Mouse (Mus musculus) MEL (cell line): ENCODE measurements around the gene Lrrk1. TPM values are rescaled to one million over a fixed set of nuclear protein-coding genes. Genes with fewer than 3 reads are reported as not detected.
A peak's percentile ranks its signal among the peaks of the same experiment; 100 is the strongest.

ENCODE experiments used
- DNase-seq: peaks from one replicate; pipeline ENCODE4 v3.0.0; 2011; ENCODE audit warnings: low read depth, low spot score
- H3K27ac ChIP-seq: 2 replicates; pipeline ENCODE4 v1.5.1; 2012; ENCODE audit warnings: low read depth, mild to moderate bottlenecking, control low read depth, low read length, moderate library complexity; ENCODE audit not compliant: control insufficient read depth
- H3K27me3 ChIP-seq, 2 experiments: fragments of 150-350 bp in 1 of 2; sonication (generic) in 1 of 2; 2 replicates each; pipeline ENCODE4 v1.6.1; 2012; ENCODE audit warnings: low read length in 2 of 2, mild to moderate bottlenecking in 2 of 2, improper control_type of control experiment in 1 of 2, moderate library complexity in 1 of 2; ENCODE audit not compliant: insufficient read depth in 2 of 2, control insufficient read depth in 1 of 2
- H3K36me3 ChIP-seq, 2 experiments: 2 replicates each; pipeline ENCODE4 v1.6.1; 2012 to 2014; ENCODE audit warnings: low read length in 2 of 2, improper control_type of control experiment in 1 of 2, inconsistent platforms in 1 of 2, mild to moderate bottlenecking in 1 of 2; ENCODE audit not compliant: insufficient read depth in 2 of 2, control insufficient read depth in 1 of 2
- H3K4me1 ChIP-seq, 2 experiments: fragments of 150-350 bp in 1 of 2; sonication (generic) in 1 of 2; 2 replicates each; pipeline ENCODE4 v1.6.1; 2012; ENCODE audit warnings: low read length in 2 of 2, improper control_type of control experiment in 1 of 2, mild to moderate bottlenecking in 1 of 2; ENCODE audit not compliant: insufficient read depth in 2 of 2, control insufficient read depth in 1 of 2
- H3K4me3 ChIP-seq, 2 experiments: fragments of 150-350 bp in 1 of 2; sonication (generic) in 1 of 2; 2 replicates each; pipeline ENCODE4 v1.5.1; 2012; ENCODE audit warnings: low read depth in 2 of 2, low read length in 2 of 2, mild to moderate bottlenecking in 2 of 2, moderate library complexity in 2 of 2, control low read depth in 1 of 2, improper control_type of control experiment in 1 of 2; ENCODE audit not compliant: control insufficient read depth in 1 of 2, insufficient read depth in 1 of 2
- H3K79me2 ChIP-seq: 2 replicates; pipeline ENCODE4 v1.6.1; 2012; ENCODE audit warnings: mild to moderate bottlenecking, low read length, moderate library complexity; ENCODE audit not compliant: control insufficient read depth, poor library complexity, insufficient read depth
- H3K9ac ChIP-seq: 2 replicates; pipeline ENCODE4 v1.6.1; 2012; ENCODE audit warnings: low read depth, mild to moderate bottlenecking, control low read depth, low read length, moderate library complexity; ENCODE audit not compliant: control insufficient read depth, poor library complexity, severe bottlenecking
- H3K9me3 ChIP-seq: fragments of 150-350 bp; sonication (generic); replicated peaks from 2 replicates; pipeline ENCODE4 v1.6.1; 2012; ENCODE audit warnings: mild to moderate bottlenecking, low read length, improper control_type of control experiment, moderate library complexity; ENCODE audit not compliant: insufficient read depth
- CHD2 ChIP-seq: IDR thresholded peaks from 2 replicates; pipeline ENCODE4 v1.6.1; 2011; ENCODE audit warnings: low read length, improper control_type of control experiment
- CTCF ChIP-seq, 3 experiments: IDR thresholded peaks in 2 of 3; conservative IDR thresholded peaks in 1 of 3; 2 replicates each; pipeline ENCODE4 v1.5.1; 2011 to 2012; ENCODE audit warnings: low read length in 3 of 3, low read depth in 2 of 3, mild to moderate bottlenecking in 2 of 3, improper control_type of control experiment in 1 of 3, inconsistent platforms in 1 of 3, mixed read lengths in 1 of 3, moderate library complexity in 1 of 3; ENCODE audit not compliant: control insufficient read depth in 1 of 3, insufficient read depth in 1 of 3, poor library complexity in 1 of 3, severe bottlenecking in 1 of 3
- JUND ChIP-seq: IDR thresholded peaks from 2 replicates; pipeline ENCODE4 v1.6.1; 2011; ENCODE audit warnings: low read depth, mild to moderate bottlenecking, improper control_type of control experiment, low read length
- MAZ ChIP-seq: IDR thresholded peaks from 2 replicates; pipeline ENCODE4 v1.6.1; 2012; ENCODE audit warnings: low read depth, mild to moderate bottlenecking, inconsistent platforms, low read length, improper control_type of control experiment
- POLR2A ChIP-seq, 2 experiments: IDR thresholded peaks; 2 replicates each; pipeline ENCODE4 v1.6.1; 2011 to 2012; ENCODE audit warnings: low read length in 2 of 2, mild to moderate bottlenecking in 2 of 2, control low read depth in 1 of 2, improper control_type of control experiment in 1 of 2, low read depth in 1 of 2, moderate library complexity in 1 of 2; ENCODE audit not compliant: control insufficient read depth in 1 of 2, insufficient read depth in 1 of 2, poor library complexity in 1 of 2
- POLR2AphosphoS5 ChIP-seq: IDR thresholded peaks from 2 replicates; pipeline ENCODE4 v1.6.1; 2012; ENCODE audit warnings: low read depth, borderline replicate concordance, mild to moderate bottlenecking, inconsistent platforms, low read length, moderate library complexity, mixed read lengths
- SIN3A ChIP-seq: IDR thresholded peaks from 2 replicates; pipeline ENCODE4 v1.6.1; 2012; ENCODE audit warnings: low read length, improper control_type of control experiment, inconsistent platforms
- USF1 ChIP-seq: IDR thresholded peaks from 2 replicates; pipeline ENCODE4 v1.6.1; 2014; ENCODE audit warnings: low read depth, mild to moderate bottlenecking, inconsistent platforms, low read length, improper control_type of control experiment, moderate library complexity
- polyA plus RNA-seq, 2 experiments: library from polyadenylated mRNA; stranded (reverse) in 1 of 2; unstranded in 1 of 2; fragments of >175 nt in 1 of 2; fragments of >200 nt in 1 of 2; gene quantifications; 2 replicates each; pipeline versions ENCODE4 v1.2.1 to v1.2.4; 2012; ENCODE audit warnings: low replicate concordance in 2 of 2, low read depth in 1 of 2; ENCODE audit not compliant: insufficient read length in 2 of 2, insufficient read depth in 1 of 2, missing spikeins in 1 of 2
- total RNA-seq: library from RNA; depleted of rRNA; stranded (reverse); fragments of 300-350 nt; gene quantifications from 2 replicates; pipeline ENCODE4 v1.2.3, GENCODE M21; 2012

Gene Lrrk1
- total and polyA plus RNA-seq, 3 experiments: 9.1 to 19.1 TPM; not detected in 1

GRCm38 (mm10) chr7:66323252-66324015 is 64.7 kb downstream of the Lrrk1 start:
- no peak for DNase-seq
- Histone ChIP-seq H3K9me3 (no peaks in the 10 kb centered on the region), H3K4me1 (no peaks in the 10 kb centered on the region), H3K9ac (no peak overlapping the region), H3K4me3 (no peak overlapping the region), H3K27me3 (no peaks in the 10 kb centered on the region), H3K79me2 (no peaks in the 10 kb centered on the region), H3K27ac (no peak overlapping the region), H3K36me3 (no peaks in the 10 kb centered on the region; a peak in 2 of 4 replicates)
- TF ChIP-seq MAZ (no peak), CTCF (IDR thresholded peaks at IDR 0.05 in 2 of 3, conservative IDR thresholded peaks at IDR 0.05 in 1 of 3; ENCODE audit: control insufficient read depth in 1 of 3, insufficient read depth in 1 of 3, low read depth in 2 of 3, low read length in 3 of 3, poor library complexity in 1 of 3, severe bottlenecking in 1 of 3) (no peak)

DNA sequence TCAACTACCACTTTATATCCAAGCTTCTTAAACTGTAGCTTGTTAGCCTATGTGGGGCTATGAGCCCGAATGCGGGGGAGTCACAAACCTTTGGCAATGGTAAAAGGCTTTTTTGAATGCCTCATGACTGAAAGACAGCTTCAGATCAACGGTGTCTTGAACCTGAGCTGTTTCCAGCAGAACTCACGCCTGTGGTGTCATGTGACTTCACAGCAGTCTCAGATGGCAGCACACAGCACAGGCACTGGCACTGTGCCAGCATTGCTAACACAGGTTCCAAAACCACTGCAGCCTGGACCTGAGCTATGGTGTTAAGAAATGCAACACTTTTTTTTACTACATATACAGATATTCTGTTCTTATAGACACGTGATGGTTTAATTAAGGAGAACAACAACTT is 67.2 kb downstream of the Lrrk1 start:
- Histone ChIP-seq H3K79me2 (no peaks in the 10 kb centered on the region), H3K4me1 (no peaks in the 10 kb centered on the region), H3K36me3 (no peaks in the 10 kb centered on the region; a peak in 2 of 4 replicates), H3K27ac (no peak overlapping the region), H3K9me3 (no peaks in the 10 kb centered on the region), H3K27me3 (no peaks in the 10 kb centered on the region), H3K4me3 (no peak overlapping the region), H3K9ac (no peak overlapping the region)
- TF ChIP-seq USF1 (peak; percentile 30; the same call in 1 of the 2 replicates), POLR2AphosphoS5 (no peak), CHD2 (no peak), JUND (no peak)
- peak; percentile 22 for DNase-seq

DNA sequence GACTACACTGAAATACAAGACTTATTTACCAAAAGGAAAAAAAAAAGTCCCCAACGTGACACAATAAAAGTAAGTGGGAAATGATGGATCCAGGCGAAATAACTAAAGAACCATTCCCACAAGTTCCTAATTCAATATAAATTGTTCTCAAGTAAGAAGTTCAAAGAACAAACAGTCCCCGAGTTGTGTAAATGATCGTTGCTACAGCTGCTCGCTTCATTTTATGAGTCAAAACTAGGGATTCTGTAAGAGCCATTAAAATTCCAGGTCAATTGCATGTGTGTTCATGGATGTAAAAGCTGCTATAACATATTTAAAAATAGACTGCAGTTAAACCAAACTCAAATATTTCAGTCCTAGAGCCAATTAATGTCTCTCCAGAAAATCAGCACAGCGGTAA is 70.0 kb downstream of the Lrrk1 start:
- TF ChIP-seq POLR2A (IDR thresholded peaks at IDR 0.05; ENCODE audit: control insufficient read depth in 1 of 2, insufficient read depth in 1 of 2, low read depth in 1 of 2, low read length in 2 of 2, poor library complexity in 1 of 2): no peak
- no peak for TF ChIP-seq SIN3A
- TF ChIP-seq, all 39 proteins: peak for 0
- no peaks in the 10 kb centered on the region for H3K79me2 ChIP-seq

More for the DNA sequence above, 70.0 kb downstream of the Lrrk1 start:
- Histone ChIP-seq H3K36me3 (no peaks in the 10 kb centered on the region; a peak in 2 of 4 replicates), H3K4me1 (no peaks in the 10 kb centered on the region), H3K9ac (no peak overlapping the region), H3K4me3 (no peak overlapping the region), H3K9me3 (no peaks in the 10 kb centered on the region), H3K27ac (no peak overlapping the region), H3K27me3 (no peaks in the 10 kb centered on the region)
- DNase-seq: no peak
